Mouse (Mus musculus): ENCODE data around the gene Wdr35. TPM values are rescaled to one million over a fixed set of nuclear protein-coding genes. Genes with fewer than 3 reads are reported as not detected.

Gene Wdr35
- polyA plus RNA-seq, 1 experiment = 31.9 TPM

DNA sequence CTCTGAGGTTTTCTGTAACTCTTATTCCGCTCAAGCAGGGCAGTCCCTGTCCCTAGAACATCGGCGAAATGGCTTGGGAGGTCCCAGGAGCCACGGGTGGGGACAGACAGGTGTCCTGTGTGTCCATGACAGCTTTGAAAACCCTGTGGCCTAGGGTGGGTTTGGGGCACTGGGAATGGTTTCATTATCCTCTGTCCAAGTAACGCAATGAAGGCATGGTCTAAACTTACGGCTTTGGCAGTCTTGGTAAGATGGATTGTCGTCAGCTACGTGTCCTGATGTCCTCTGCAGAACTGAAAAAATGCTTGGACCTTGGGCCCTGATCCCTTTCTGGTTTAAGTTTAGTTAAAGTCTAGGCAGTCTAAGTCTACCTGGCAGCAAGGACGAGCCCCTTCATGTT is 86.3 kb downstream of the Wdr35 start:
- H3K27ac ChIP-seq (ENCODE audit: insufficient read depth, low read length) = no peak overlapping the region
- H3K4me3 ChIP-seq (ENCODE audit: insufficient read depth, low read length) = no peak overlapping the region
- no peaks in the 10 kb centered on the region for H3K4me1 ChIP-seq (ENCODE audit: control insufficient read depth, insufficient read depth, low read length)
- no peak for TF ChIP-seq CTCF (IDR thresholded peaks at IDR 0.05; ENCODE audit: borderline replicate concordance, insufficient read depth, low read length)
- TF ChIP-seq POLR2A (IDR thresholded peaks at IDR 0.05; ENCODE audit: low read depth, low read length) = no peak

DNA sequence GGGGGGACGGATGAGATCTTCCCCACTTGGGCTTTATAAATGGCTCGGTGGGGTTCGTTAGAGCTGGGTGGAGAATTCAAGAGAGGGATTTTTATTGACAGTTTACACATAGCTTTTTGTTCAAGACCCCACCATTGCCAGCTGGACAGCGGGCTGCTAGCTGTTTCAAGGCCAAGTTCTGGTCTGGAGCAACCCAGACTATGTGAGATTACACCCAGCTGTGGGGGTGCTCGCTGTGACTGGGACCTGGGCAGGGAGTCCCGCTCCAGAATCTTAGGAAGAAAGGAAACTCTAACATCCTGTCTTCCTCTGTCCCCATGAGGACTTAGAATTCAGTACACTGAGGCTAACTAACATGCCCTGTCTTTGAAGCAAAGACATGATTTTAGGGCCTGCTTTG is 89.9 kb downstream of the Wdr35 start:
- TF ChIP-seq CTCF (IDR thresholded peaks at IDR 0.05; ENCODE audit: borderline replicate concordance, insufficient read depth, low read length) (no peak), POLR2A (IDR thresholded peaks at IDR 0.05; ENCODE audit: low read depth, low read length) (no peak)
- no peak overlapping the region for H3K4me3 ChIP-seq (ENCODE audit: insufficient read depth, low read length)
- H3K27ac ChIP-seq (ENCODE audit: insufficient read depth, low read length) = no peak overlapping the region
- H3K4me1 ChIP-seq (ENCODE audit: control insufficient read depth, insufficient read depth, low read length) = no peaks in the 10 kb centered on the region

DNA sequence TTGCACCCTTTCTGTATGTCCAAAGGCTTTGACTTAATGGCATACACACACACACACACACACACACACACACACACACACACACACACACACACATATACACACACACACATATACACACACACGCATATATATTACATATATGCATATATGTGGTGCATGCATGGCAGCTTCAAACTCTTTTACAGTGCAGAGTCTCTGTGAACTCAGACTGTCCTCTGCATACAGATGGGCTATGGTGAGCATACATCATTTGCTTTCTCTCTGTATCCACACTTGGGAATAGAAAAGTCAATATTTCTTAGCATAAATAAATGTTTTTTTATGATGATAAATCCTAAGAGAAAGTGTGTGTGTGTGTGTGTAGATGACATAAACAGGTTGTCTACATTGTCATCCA is 97.4 kb downstream of the Wdr35 start:
- TF ChIP-seq POLR2A (IDR thresholded peaks at IDR 0.05; ENCODE audit: low read depth, low read length) (no peak), CTCF (IDR thresholded peaks at IDR 0.05; ENCODE audit: borderline replicate concordance, insufficient read depth, low read length) (no peak)
- Histone ChIP-seq H3K27ac (ENCODE audit: insufficient read depth, low read length) (no peak overlapping the region), H3K4me1 (ENCODE audit: control insufficient read depth, insufficient read depth, low read length) (no peaks in the 10 kb centered on the region), H3K4me3 (ENCODE audit: insufficient read depth, low read length) (no peak overlapping the region)

DNA sequence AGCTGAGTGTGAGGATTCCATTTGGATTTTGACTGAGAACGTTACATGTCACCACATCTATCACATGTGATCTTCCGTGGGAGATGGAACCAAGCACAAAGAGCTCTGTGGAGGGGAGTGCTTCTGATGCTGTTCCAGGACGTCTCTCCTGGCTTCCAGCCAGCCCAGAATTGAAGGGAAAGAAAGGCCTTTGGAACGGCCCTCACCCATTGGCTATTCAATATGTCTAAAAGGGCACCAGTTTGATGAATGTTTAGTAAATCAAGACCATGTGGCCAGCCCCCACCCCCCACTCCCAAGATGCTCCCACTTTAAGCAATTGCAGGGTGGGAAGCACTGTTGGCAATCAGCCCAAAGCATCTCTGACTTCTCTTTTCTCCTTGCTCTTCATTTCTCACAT is 97.8 kb downstream of the Wdr35 start:
- TF ChIP-seq CTCF (IDR thresholded peaks at IDR 0.05; ENCODE audit: borderline replicate concordance, insufficient read depth, low read length) (no peak), POLR2A (IDR thresholded peaks at IDR 0.05; ENCODE audit: low read depth, low read length) (no peak)
- Histone ChIP-seq H3K4me1 (ENCODE audit: control insufficient read depth, insufficient read depth, low read length) (no peaks in the 10 kb centered on the region), H3K27ac (ENCODE audit: insufficient read depth, low read length) (no peak overlapping the region), H3K4me3 (ENCODE audit: insufficient read depth, low read length) (no peak overlapping the region)

DNA sequence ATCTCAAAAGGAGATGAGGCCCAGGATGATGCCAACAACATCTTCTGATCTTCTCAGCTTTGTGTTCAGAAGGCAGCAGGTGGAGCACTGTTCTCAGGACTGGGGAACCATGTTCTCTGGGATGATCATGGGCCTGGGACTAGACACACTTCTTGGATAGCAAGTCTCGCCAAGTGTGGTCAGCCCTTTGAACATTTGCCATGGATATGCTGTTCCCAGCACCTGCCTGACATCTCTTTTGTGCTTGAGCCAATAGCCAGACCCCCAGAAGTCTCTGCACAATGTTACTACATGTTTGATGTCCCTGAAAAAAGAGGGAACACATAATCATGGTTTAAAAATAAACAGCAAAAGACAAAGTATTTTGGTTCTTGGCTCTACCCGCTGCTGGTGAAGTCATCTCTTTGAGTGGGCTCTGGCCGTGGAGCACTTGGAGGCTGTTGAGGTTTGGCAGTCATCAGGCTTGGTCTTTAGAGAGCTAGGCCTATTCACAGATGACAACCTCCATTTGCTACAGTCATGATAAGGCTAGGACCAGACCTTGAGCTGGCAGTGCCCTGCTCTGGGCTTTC is 103.9 kb downstream of the Wdr35 start:
- TF ChIP-seq POLR2A (IDR thresholded peaks at IDR 0.05; ENCODE audit: low read depth, low read length) = no peak
- TF ChIP-seq CTCF (IDR thresholded peaks at IDR 0.05; ENCODE audit: borderline replicate concordance, insufficient read depth, low read length) = no peak
- Histone ChIP-seq H3K4me1 (ENCODE audit: control insufficient read depth, insufficient read depth, low read length) (no peaks in the 10 kb centered on the region), H3K4me3 (ENCODE audit: insufficient read depth, low read length) (no peak overlapping the region), H3K27ac (ENCODE audit: insufficient read depth, low read length) (no peak overlapping the region)

Other genes with a start within 250 kb of the Wdr35 start
- 136 and 140 TPM in 2 replicates for gene Sdc1, start 202.6 kb upstream of the Wdr35 start, polyA plus RNA-seq (2011; ENCODE audit: insufficient read length, low read depth, missing spikeins)
- gene Laptm4a, start 52.2 kb upstream of the Wdr35 start, polyA plus RNA-seq (2011; ENCODE audit: insufficient read length, low read depth, missing spikeins) = 780 and 861 TPM in 2 replicates
- 0.33 and 0.48 TPM in 2 replicates for gene Matn3, start 26.0 kb upstream of the Wdr35 start, polyA plus RNA-seq (2011; ENCODE audit: insufficient read length, low read depth, missing spikeins)
- 4.2 and 6.5 TPM in 2 replicates for gene Ttc32, start 56.1 kb downstream of the Wdr35 start, polyA plus RNA-seq (2011; ENCODE audit: insufficient read length, low read depth, missing spikeins)